Mouse (Mus musculus) megakaryocyte-erythroid progenitor cell, adult 5-6 weeks (primary cell): ENCODE results near the gene Tchh. TPM values are rescaled to one million over a fixed set of nuclear protein-coding genes. Genes with fewer than 3 reads are reported as not detected.
A peak's percentile ranks its signal among the peaks of the same experiment; 100 is the strongest.

ENCODE experiments used
- ATAC-seq: replicated peaks from 2 replicates; pipeline ENCODE4 v1.8.0; 2016; ENCODE audit warnings: mild to moderate bottlenecking, inconsistent platforms; ENCODE audit not compliant: severe bottlenecking, poor library complexity, low FRiP score, low TSS enrichment
- total RNA-seq, 2 experiments: library from RNA; stranded (forward) in 1 of 2; stranded (reverse) in 1 of 2; fragments of 200-1000, 215-1000 nt in 1 of 2; fragments of >200 nt in 1 of 2; fragmentation: Nextera tagmentation in 1 of 2; gene quantifications; 2 replicates each; pipeline ENCODE4 v1.2.3; 2014 to 2017

Tchh gene
- total RNA-seq (2014; fragmentation: Nextera tagmentation) (not detected in 2 replicates), total RNA-seq (2017) (not detected in 2 replicates)

DNA sequence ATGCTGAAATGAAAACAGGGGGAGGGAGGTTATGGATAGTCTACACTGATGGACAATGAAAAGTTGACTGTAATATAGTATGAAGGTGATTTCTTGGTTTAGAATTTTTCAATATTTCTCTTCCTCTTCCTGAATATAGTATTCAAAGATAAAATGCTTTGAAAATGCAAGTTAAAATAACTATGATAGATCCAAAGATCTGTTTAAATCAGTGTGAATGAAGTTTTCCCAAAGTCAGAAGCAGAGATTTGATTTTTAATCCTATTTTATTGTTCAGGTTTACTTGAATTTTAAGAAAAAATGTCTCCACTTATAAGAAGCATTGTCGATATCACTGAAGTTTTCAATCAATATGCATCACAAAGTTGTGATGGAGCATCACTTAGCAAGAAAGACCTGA lies at the start of gene Tchh:
Gene Tchh (plus strand): TSS at position 301 of the 400 bp plus-strand sequence.
- ATAC-seq = no peak

- no peak for ATAC-seq
Measured at GRCm38 (mm10) chr3:93393366-93393765, 48.8 kb upstream of the Tchh start, which contains the start of gene Rptn. Gene Rptn, plus strand, starts transcription at chr3:93393699.

GRCm38 (mm10) chr3:93403936-93404335 lies 38.2 kb upstream of the Tchh start:
- no peak for ATAC-seq

DNA sequence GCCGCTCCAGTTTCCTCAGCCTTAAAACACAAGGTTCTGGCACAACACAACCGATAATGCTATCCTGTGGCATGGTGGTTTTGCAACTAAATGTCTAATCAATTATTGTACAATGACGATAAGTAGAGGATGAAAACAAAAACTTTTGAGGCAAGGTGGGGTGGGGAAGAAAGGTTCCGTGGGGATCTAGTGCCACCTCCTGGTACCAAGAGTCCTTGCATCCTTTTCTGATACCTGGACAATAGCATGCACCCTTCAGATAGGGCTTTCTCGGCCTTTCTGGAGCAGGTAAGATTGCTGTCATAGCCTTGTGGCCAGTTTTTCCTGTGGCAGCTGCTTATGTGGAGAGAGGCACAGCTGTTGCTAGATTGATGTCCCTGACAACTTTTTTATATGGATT lies 35.1 kb upstream of the Tchh start:
- ATAC-seq = peak; percentile 89

GRCm38 (mm10) chr3:93411905-93412304 lies 30.2 kb upstream of the Tchh start:
- no peak for ATAC-seq

DNA sequence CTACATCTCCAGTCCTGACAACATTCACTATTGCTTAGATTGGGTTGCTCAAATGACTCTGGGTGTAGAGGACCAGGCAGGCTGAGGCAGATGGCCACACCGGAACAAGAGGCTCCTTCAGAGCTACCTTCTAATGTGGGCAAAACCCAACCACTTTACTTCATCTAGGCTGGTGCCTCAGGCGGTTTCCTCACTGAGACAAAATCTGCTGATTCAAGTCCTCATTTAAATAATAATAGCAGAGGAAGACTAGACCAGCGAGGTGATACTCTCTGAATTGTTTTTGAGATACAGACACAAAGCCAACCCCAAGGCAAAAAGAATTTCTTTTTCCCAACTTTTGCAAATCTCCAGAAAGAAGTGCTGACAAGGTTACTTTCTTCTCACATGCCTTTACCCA lies 10.5 kb upstream of the Tchh start:
- ATAC-seq = no peak

GRCm38 (mm10) chr3:93443501-93444101 lies 1.5 kb downstream of the Tchh start:
- ATAC-seq = no peak

- peak; percentile 81 for ATAC-seq
Measured at GRCm38 (mm10) chr3:93444343-93445164, 2.4 kb downstream of the Tchh start.

GRCm38 (mm10) chr3:93445165-93445705 lies 3.1 kb downstream of the Tchh start:
- no peak for ATAC-seq

DNA sequence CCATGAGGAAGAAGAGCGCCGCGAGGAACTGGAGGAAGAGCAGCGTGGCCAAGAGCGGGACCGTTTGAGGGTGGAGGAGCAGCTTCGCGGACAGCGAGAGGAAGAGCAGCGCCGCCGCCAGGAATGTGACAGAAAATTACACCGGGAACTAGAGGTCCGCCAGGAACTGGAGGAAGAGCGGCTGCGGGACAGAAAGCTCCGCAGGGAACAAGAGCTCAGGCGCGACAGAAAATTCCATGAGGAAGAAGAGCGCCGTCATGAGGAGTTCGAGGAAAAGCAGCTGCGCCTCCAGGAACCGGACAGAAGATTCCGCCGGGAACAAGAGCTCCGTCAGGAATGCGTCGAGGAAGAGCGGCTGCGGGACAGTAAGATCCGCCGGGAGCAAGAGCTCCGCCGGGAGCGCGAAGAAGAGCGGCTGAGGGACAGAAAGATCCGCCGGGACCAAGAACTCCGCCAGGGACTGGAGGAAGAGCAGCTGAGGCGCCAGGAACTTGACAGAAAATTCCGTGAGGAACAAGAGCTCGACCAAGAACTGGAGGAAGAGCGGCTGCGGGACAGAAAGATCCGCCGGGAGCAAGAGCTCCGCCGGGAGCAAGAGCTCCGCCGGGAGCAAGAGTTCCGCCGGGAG lies 4.1 kb downstream of the Tchh start:
- no peak for ATAC-seq

DNA sequence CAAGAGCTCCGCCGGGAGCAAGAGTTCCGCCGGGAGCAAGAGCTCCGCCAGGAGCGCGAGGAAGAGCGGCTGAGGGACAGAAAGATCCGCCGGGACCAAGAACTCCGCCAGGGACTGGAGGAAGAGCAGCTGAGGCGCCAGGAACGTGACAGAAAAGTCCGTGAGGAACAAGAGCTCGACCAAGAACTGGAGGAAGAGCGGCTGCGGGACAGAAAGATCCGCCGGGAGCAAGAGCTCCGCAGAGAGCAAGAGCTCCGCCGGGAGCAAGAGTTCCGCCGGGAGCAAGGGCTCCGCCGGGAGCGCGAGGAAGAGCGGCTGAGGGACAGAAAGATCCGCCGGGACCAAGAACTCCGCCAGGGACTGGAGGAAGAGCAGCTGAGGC lies 4.6 kb downstream of the Tchh start:
- ATAC-seq = 0 out of 2 replicates have a peak, but pooled peaks have one; percentile 8

DNA sequence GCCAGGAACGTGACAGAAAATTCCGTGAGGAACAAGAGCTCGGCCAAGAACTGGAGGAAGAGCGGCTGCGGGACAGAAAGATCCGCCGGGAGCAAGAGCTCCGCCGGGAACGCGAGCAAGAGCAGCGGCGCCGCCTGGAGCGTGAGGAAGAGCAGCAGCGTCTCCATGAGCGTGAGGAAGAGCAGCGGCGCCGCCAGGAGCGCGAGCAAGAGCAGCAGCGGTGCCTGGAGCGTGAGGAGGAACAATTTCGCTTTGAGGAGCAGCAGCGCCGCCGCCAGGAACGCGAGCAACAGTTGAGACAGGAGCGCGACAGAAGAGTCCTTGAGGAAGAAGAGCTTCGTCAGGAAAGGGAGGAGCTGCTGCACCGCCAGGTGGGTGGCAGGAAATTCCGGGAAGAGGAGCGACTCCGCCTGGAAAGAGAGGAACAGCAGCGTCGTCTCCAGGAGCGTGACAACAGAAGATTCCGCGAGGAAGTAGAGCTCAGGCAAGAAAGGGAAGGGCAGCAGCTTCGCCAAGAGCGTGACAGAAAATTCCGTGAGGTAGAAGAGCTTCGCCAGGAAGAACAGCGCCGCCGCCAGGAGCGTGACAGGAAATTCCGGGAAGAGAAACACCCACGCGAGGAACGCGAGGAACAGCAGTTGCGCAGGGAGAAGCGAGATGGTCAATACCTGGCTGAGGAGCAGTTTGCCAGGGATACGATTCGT lies 5.2 kb downstream of the Tchh start:
- ATAC-seq = peak; percentile 47; the same call in 1 of the 2 replicates

GRCm38 (mm10) chr3:93466556-93466955 lies 24.4 kb downstream of the Tchh start:
- ATAC-seq = no peak

GRCm38 (mm10) chr3:93467130-93467529 lies 25.0 kb downstream of the Tchh start:
- no peak for ATAC-seq

GRCm38 (mm10) chr3:93468561-93468960 lies 26.4 kb downstream of the Tchh start, which contains the start of gene Tchhl1:
Gene Tchhl1, plus strand, starts transcription at chr3:93468754.
- no peak for ATAC-seq

GRCm38 (mm10) chr3:93469629-93470028 lies 27.5 kb downstream of the Tchh start:
- no peak for ATAC-seq

- ATAC-seq = no peak
Measured at GRCm38 (mm10) chr3:93480053-93480452, 37.9 kb downstream of the Tchh start.

GRCm38 (mm10) chr3:93481982-93482616 lies 40.0 kb downstream of the Tchh start:
- no peak for ATAC-seq

DNA sequence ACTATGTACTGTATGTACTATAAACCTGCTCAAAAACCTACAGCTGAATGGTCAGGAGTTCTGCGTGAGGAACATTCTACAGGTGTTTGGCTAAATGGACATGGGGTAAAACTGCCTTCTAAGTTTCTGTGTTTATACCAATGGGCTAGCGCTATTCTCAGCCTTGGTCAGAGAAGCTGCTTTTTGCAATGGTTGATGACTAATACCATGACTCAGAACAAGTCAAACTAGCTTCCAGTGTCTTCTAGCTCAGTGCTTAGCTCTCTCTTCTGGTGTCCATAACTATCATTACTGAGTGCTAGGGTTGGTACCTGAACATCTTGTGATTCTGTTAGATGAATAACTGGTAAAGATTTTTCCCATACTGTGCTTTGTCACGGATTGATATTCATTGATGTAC lies 43.5 kb downstream of the Tchh start:
- ATAC-seq = no peak
